Mouse (Mus musculus): ENCODE measurements around the gene S100a8.

The S100a8 gene

GRCm38 (mm10) chr3:90657405-90657804, 11.4 kb upstream of the S100a8 start:
- in situ Hi-C loops (cut with MboI; ENCODE audit: low pct_unique_long_range_greater_than_20kb in 1 of 2, low sequenced_read_pairs in 2 of 2, unreplicated experiment in 1 of 2): loop anchor here in 1 of 2 experiments (10.0 kb wide), 2 partner anchors 47 to 73 kb away; no protein-coding TSS in a partner anchor

GRCm38 (mm10) chr3:90659364-90660044, 9.3 kb upstream of the S100a8 start:
- in situ Hi-C loops (cut with MboI; ENCODE audit: low pct_unique_long_range_greater_than_20kb in 1 of 2, low sequenced_read_pairs in 2 of 2, unreplicated experiment in 1 of 2): loop anchor here in 1 of 2 experiments (10.0 kb wide), 2 partner anchors 45 to 75 kb away; no protein-coding TSS in a partner anchor

- in situ Hi-C loops (cut with MboI; ENCODE audit: low pct_unique_long_range_greater_than_20kb in 1 of 2, low sequenced_read_pairs in 2 of 2, unreplicated experiment in 1 of 2): no loop called here
Observed at GRCm38 (mm10) chr3:90664219-90664618, 4.6 kb upstream of the S100a8 start.

GRCm38 (mm10) chr3:90678656-90679055, 9.9 kb downstream of the S100a8 start:
- in situ Hi-C loops (cut with MboI; ENCODE audit: low pct_unique_long_range_greater_than_20kb in 1 of 2, low sequenced_read_pairs in 2 of 2, unreplicated experiment in 1 of 2): no loop called here

- in situ Hi-C loops (cut with MboI; ENCODE audit: low pct_unique_long_range_greater_than_20kb in 1 of 2, low sequenced_read_pairs in 2 of 2, unreplicated experiment in 1 of 2): no loop called here
Observed at GRCm38 (mm10) chr3:90683929-90684328, 15.2 kb downstream of the S100a8 start.

- in situ Hi-C loops (cut with MboI; ENCODE audit: low pct_unique_long_range_greater_than_20kb in 1 of 2, low sequenced_read_pairs in 2 of 2, unreplicated experiment in 1 of 2): no loop called here
Observed at GRCm38 (mm10) chr3:90686835-90687234, 18.1 kb downstream of the S100a8 start.

GRCm38 (mm10) chr3:90693496-90693895, 24.7 kb downstream of the S100a8 start:
- in situ Hi-C loops (cut with MboI; ENCODE audit: low pct_unique_long_range_greater_than_20kb in 1 of 2, low sequenced_read_pairs in 2 of 2, unreplicated experiment in 1 of 2): no loop called here

- in situ Hi-C loops (cut with MboI; ENCODE audit: low pct_unique_long_range_greater_than_20kb in 1 of 2, low sequenced_read_pairs in 2 of 2, unreplicated experiment in 1 of 2): no loop called here
Observed at GRCm38 (mm10) chr3:90695613-90696012, 26.8 kb downstream of the S100a8 start, which contains the start of gene S100a9. S100a9 (minus strand) TSS chr3:90695721.

GRCm38 (mm10) chr3:90702244-90702643, 33.5 kb downstream of the S100a8 start:
- in situ Hi-C loops (cut with MboI; ENCODE audit: low pct_unique_long_range_greater_than_20kb in 1 of 2, low sequenced_read_pairs in 2 of 2, unreplicated experiment in 1 of 2): loop anchor here in 1 of 2 experiments (10.0 kb wide), 1 partner anchor 47 kb away; the partner anchor contains the start of gene S100a7a

- in situ Hi-C loops (cut with MboI; ENCODE audit: low pct_unique_long_range_greater_than_20kb in 1 of 2, low sequenced_read_pairs in 2 of 2, unreplicated experiment in 1 of 2): loop anchor here in 1 of 2 experiments (10.0 kb wide), 1 partner anchor 54 kb away; the partner anchor contains the start of gene S100a7a
Observed at GRCm38 (mm10) chr3:90708523-90709202, 39.9 kb downstream of the S100a8 start.

GRCm38 (mm10) chr3:90709591-90710460, 41.0 kb downstream of the S100a8 start:
- in situ Hi-C loops (cut with MboI; ENCODE audit: low pct_unique_long_range_greater_than_20kb in 1 of 2, low sequenced_read_pairs in 2 of 2, unreplicated experiment in 1 of 2): loop anchor here in 1 of 2 experiments (10.0 kb wide), 1 partner anchor 55 kb away; the partner anchor contains the start of gene S100a7a

All from mouse embryonic stem cell (cell line).